Mouse (Mus musculus): ENCODE measurements at regions not wholly inside any gene's neighbourhood (a gene's known extent, or its start where the extent isn't known, plus 50 kb on each side); places are given as distances from the start of the nearest gene placed in this dataset.
A peak's percentile ranks its signal among the peaks of the same experiment; 100 is the strongest.

- no peak for DNase-seq (ENCODE audit: low spot score in 2 of 2)
Observed at GRCm38 (mm10) chr10:111779956-111780355, 192.5 kb upstream of the Krr1 start.

DNA sequence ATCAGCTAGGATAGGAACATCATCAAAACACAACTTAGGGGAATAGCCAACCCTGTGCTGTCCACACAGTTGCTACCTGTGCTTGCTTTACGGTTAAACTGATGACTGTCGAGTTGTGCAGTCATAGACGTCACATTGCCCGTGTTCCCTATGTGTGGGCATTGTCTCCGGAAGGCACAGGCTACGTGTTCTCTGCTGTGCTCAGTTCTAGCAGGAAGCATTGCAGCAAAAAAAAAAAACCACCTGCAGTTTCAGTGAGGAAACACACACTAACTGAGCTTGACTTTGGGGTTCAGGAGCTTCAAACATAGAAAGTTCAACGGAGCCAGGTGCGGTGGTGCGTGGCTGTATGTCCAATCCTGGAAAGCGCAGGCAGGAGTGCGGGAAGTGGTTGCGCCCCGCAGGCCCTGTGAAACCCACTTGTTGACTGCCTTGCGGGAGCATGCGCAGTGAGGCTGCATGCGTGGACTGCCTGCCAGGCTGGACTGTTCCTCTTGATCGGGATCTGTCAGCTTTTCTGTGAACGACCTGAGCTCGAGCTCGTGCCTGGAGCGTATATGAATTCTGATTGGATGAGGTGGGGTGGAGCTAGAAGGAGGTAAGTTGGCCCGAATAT is 190.2 kb upstream of the Krr1 start:
- no peak for DNase-seq (ENCODE audit: low spot score in 2 of 2)

DNA sequence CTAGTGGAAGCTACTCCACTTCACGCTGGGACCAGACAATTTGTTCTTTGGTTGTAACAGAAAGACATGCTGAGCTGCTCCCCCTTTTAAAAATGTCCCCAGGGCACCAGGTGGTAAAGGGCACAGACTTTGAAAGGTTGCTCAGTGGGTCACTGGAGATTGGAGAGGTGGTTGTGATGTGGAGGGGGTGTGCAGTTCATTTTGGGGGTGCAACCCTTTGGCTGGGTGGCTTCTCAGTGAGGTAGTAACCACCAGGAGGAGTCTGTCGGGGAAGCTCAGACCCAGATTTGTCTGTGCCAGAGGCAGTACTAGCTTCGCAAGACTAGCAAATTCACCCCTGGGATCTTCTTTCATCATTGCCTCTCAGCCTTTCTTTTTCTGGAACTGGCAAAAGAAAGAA is 189.0 kb upstream of the Krr1 start:
- DNase-seq (ENCODE audit: low spot score in 2 of 2), result no peak

DNA sequence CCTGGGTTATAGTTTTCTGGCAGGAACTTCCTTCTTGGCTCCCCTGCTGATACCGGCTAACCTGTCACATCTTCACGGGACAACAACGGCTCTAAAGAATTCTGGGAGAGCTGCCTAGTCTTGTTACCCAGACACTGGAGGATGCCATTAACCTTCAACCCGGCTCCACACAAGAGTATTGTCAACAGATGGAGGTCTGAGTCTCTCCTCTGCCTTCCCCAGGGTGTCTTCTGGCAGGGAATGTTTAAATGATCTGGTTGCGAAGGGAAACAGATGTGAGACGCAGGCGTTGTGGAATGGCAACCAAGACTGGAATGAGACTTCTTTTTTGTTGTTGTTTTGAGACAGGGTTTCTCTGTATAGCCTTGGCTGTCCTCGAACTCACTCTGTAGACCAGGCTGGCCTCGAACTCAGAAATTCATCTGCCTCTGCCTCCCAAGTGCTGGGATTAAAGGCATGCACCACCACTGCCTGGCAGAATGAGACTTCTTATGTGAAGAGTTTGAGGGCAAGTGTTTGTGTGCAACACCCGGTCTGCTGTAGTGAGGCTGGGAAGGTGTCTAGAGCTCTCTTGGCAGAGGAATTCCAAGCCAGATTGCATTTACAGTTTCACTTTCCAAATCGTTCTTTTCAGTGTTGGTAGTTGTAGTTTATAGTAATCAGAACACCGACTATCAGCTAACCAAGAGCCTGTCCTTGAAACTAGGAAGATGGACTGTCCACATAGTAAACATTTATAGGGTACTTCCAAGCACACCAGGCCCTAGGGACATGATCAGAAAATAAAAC is 188.2 kb upstream of the Krr1 start:
- no peak for DNase-seq (ENCODE audit: low spot score in 2 of 2)

DNA sequence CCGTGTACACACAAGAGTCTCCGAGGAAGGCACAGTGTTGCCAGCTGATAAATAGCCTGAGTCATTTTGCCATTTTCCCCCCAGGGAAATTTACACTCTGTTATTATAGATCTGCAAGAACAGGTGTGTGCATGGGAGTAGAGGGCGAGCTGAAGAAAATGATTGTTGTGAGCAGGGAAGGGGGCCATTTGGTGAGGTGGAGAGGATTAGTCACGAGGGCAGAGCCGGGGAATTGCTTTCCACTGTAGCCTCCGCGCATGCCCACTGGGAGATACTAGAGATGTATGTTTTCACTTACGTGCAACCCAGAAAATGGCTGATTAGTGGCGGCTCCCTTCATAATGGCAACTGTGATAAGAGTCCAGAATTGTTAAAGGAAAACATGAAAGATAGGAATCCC is 185.3 kb upstream of the Krr1 start:
- DNase-seq (ENCODE audit: low spot score in 2 of 2), result no peak

DNA sequence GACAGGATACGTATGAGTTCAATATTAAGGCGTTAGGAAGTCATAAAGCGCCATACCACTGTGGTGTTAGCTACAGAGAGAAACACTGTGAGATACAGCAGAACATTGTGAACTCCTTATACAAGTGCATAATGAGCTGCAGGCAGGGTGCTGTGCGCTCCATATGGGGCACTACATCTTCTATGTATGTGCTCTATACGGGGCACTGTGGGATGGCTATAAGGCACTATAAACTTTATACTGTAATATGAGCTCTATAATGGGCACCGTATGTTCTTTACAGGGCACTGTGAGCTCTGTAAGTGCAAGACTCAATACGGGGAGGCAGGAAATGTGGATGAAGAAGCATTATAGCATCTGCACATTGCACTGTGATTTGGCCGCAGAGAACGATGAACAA is 183.2 kb upstream of the Krr1 start:
- DNase-seq (ENCODE audit: low spot score in 2 of 2), result no peak

DNA sequence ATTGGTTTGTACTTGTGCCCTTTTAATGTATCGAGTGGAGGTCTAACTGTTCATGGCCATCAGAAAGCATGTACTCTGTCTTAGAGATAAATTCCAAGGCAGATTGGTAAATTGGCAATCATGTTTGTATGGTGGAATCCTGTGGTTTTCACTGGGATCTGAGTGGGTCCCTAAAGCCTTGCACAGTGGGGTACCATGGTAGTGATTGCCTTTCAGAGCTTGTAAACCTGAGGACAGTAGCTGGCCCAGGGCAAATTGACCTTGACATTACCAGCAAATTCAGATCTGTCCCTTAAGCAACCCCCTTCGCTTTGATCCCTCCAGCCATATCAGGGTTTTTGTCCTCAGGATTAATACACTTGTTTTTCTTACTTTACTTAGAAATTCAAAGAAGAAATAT is 181.6 kb upstream of the Krr1 start:
- no peak for DNase-seq (ENCODE audit: low spot score in 2 of 2)

- DNase-seq (ENCODE audit: low spot score in 2 of 2), result peak in 1 of 2 experiments; percentile 32
Observed at GRCm38 (mm10) chr10:111795056-111795455, 177.4 kb upstream of the Krr1 start.

GRCm38 (mm10) chr10:111795756-111796155 is 176.7 kb upstream of the Krr1 start:
- peak in 1 of 2 experiments; percentile 28 for DNase-seq (ENCODE audit: low spot score in 2 of 2)

GRCm38 (mm10) chr10:111798851-111799281 is 173.6 kb upstream of the Krr1 start:
- no peak for DNase-seq (ENCODE audit: low spot score in 2 of 2)

- DNase-seq (ENCODE audit: low spot score in 2 of 2), result no peak
Observed at GRCm38 (mm10) chr10:111799850-111800589, 172.4 kb upstream of the Krr1 start.

GRCm38 (mm10) chr10:111800590-111800935 is 171.9 kb upstream of the Krr1 start:
- no peak for DNase-seq (ENCODE audit: low spot score in 2 of 2)

DNA sequence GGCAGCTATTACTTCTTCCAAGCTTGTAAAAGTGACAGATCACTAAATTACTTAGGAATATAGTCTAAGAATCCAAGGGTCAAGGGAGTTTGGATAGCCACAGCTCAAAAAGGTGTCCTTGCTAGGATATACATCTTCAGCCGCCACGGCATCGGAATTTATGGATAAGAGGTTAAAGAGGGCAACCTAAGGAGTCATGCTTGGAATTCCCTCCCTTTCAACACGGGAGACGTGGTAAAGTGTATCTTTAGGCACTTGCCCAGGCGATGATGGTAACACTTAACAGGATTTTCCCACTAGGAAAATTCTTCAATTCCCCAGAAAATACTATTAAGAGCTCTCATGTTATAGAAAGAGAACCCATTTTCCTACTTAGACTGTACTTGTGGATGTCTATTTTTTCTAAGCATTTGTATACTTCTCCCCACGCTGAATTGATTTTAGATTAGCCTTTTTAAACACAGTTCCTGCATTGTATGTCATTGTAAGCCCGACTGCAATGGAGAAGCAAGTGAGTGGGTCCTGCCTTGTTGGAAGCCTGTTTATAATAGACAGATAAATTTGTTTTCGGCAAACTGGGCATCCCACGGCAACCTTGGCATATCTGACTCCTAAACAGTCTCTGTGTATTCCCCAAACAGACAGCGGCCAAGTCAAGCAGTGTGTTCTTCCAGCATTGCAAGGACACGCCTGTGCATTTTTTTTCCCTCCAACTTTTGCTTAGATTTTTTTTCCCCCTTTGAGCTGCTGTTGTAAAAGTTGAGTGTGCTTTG is 171.3 kb upstream of the Krr1 start:
- no peak for DNase-seq (ENCODE audit: low spot score in 2 of 2)

GRCm38 (mm10) chr10:111801794-111802359 is 170.6 kb upstream of the Krr1 start:
- no peak for DNase-seq (ENCODE audit: low spot score in 2 of 2)

DNA sequence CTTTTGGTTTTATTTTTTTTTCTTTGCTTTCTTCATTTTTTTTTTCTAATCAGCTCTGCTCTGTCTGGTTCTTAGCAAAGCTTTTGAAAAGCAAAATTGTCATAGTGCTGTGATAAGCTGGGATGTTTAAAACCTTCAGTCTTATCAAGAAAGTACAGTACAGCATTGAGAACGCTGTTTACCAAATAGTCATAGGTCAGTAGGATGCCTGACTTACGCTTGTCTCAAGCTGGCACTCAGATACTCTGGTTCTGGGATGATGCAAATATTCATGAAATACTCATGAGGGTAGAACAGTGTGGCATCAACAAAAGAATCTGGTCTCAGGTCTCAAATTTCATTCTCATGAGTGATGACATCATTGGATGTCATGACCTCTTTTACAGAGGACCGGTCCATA is 166.1 kb upstream of the Krr1 start:
- no peak for DNase-seq (ENCODE audit: low spot score in 2 of 2)

DNA sequence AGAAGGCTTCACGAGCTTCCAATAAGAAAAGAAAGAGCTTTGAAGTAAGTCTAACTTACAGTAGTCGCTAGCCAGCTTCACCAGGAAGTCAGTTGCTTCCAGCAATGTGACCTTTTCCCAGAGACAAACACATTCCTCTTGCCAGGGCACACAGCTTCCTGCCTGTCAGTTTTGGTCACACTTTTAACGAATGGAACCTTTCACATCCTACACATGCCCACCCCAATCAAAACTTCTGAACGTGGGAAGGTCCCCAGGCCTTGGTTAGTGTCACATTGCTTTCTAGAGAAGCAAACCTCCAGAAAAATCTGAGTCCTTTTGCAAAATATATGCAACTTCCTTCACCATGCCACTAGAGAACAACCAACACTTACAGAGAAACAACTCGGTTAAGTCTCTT is 165.5 kb upstream of the Krr1 start:
- DNase-seq (ENCODE audit: low spot score in 2 of 2), result no peak

GRCm38 (mm10) chr10:111813736-111814135 is 158.7 kb upstream of the Krr1 start:
- DNase-seq (ENCODE audit: low spot score in 2 of 2), result no peak

- DNase-seq (ENCODE audit: low spot score in 2 of 2), result no peak
Observed at GRCm38 (mm10) chr10:111814648-111815047, 157.8 kb upstream of the Krr1 start.

GRCm38 (mm10) chr10:111815160-111815559 is 157.3 kb upstream of the Krr1 start:
- no peak for DNase-seq (ENCODE audit: low spot score in 2 of 2)

GRCm38 (mm10) chr10:111815821-111816599 is 156.5 kb upstream of the Krr1 start:
- DNase-seq (ENCODE audit: low spot score in 2 of 2), result no peak

Measured in adrenal gland, adult 18-20 months (tissue).